Mouse (Mus musculus) embryonic fibroblast, embryonic 13.5 days (primary cell): ENCODE data around the gene Pjvk.

Experiments
- CTCF ChIP-seq: IDR thresholded peaks from 2 replicates; pipeline ENCODE4 v1.5.1; 2011; ENCODE audit warnings: mild to moderate bottlenecking, control low read depth, low read length, moderate library complexity, borderline replicate concordance; ENCODE audit not compliant: insufficient read depth
- POLR2A ChIP-seq: IDR thresholded peaks from 2 replicates; pipeline ENCODE4 v1.6.1; 2011; ENCODE audit warnings: low read depth, mild to moderate bottlenecking, control low read depth, low read length, moderate library complexity

- no peak for TF ChIP-seq POLR2A
- no peak for TF ChIP-seq CTCF
These were observed 7.2 kb downstream of the Pjvk start for GRCm38 (mm10) chr2:76655444-76655843.
